Mouse (Mus musculus) fibroblast of lung, adult 2 months (primary cell): Measurements from ENCODE around the gene Suclg2.
"Not testable (repeated sequence)": the region's sequence is repeated elsewhere in the genome, so short reads cannot be mapped to it uniquely, and the experiment has no call there.

Experiments used
- DNase-seq: peaks from one replicate; pipeline ENCODE4 v3.0.0-alpha.2; 2011; ENCODE audit warnings: low read depth

Suclg2 gene

GRCm38 (mm10) chr6:95621821-95622220 is 96.8 kb downstream of the Suclg2 start:
- peak; percentile 34 for DNase-seq

- DNase-seq = no peak
Observed at GRCm38 (mm10) chr6:95620804-95621203, 97.8 kb downstream of the Suclg2 start.

- no peak for DNase-seq
Observed at GRCm38 (mm10) chr6:95619817-95620216, 98.8 kb downstream of the Suclg2 start.

GRCm38 (mm10) chr6:95618434-95618833 is 100.2 kb downstream of the Suclg2 start:
- no peak for DNase-seq

GRCm38 (mm10) chr6:95613228-95613627 is 105.4 kb downstream of the Suclg2 start:
- DNase-seq = no peak

- DNase-seq = no peak
Observed at GRCm38 (mm10) chr6:95612412-95613022, 106.1 kb downstream of the Suclg2 start.

- no peak for DNase-seq
Observed at GRCm38 (mm10) chr6:95611059-95611458, 107.5 kb downstream of the Suclg2 start.

GRCm38 (mm10) chr6:95608123-95608522 is 110.5 kb downstream of the Suclg2 start:
- DNase-seq = no peak

- DNase-seq = not testable (repeated sequence)
Observed at GRCm38 (mm10) chr6:95600731-95601130, 117.9 kb downstream of the Suclg2 start.

- DNase-seq = peak; percentile 17
Observed at GRCm38 (mm10) chr6:95596766-95597750, 121.5 kb downstream of the Suclg2 start.

- DNase-seq = no peak
Observed at GRCm38 (mm10) chr6:95595852-95596251, 122.7 kb downstream of the Suclg2 start.

GRCm38 (mm10) chr6:95594239-95594638 is 124.4 kb downstream of the Suclg2 start:
- peak; percentile 46 for DNase-seq

- no peak for DNase-seq
Observed at GRCm38 (mm10) chr6:95592396-95592795, 126.2 kb downstream of the Suclg2 start.

- DNase-seq = no peak
Observed at GRCm38 (mm10) chr6:95590463-95590862, 128.1 kb downstream of the Suclg2 start.

- DNase-seq = no peak
Observed at GRCm38 (mm10) chr6:95587108-95587796, 131.3 kb downstream of the Suclg2 start.

GRCm38 (mm10) chr6:95581893-95582292 is 136.7 kb downstream of the Suclg2 start:
- no peak for DNase-seq

- DNase-seq = no peak
Observed at GRCm38 (mm10) chr6:95579792-95580191, 138.8 kb downstream of the Suclg2 start.

GRCm38 (mm10) chr6:95575531-95575930 is 143.1 kb downstream of the Suclg2 start:
- peak; percentile 84 for DNase-seq

- no peak for DNase-seq
Observed at GRCm38 (mm10) chr6:95574867-95575266, 143.7 kb downstream of the Suclg2 start.

GRCm38 (mm10) chr6:95574389-95574788 is 144.2 kb downstream of the Suclg2 start:
- DNase-seq = no peak

- no peak for DNase-seq
Observed at GRCm38 (mm10) chr6:95573035-95573759, 145.4 kb downstream of the Suclg2 start.

GRCm38 (mm10) chr6:95571620-95572019 is 147.0 kb downstream of the Suclg2 start:
- no peak for DNase-seq
